Mouse (Mus musculus): Measurements from ENCODE around the gene Ston1. TPM values are rescaled to one million over a fixed set of nuclear protein-coding genes. Genes with fewer than 3 reads are reported as not detected.

The Ston1 gene
- polyA plus RNA-seq, 2 experiments = 11.3 to 34.8 TPM

DNA sequence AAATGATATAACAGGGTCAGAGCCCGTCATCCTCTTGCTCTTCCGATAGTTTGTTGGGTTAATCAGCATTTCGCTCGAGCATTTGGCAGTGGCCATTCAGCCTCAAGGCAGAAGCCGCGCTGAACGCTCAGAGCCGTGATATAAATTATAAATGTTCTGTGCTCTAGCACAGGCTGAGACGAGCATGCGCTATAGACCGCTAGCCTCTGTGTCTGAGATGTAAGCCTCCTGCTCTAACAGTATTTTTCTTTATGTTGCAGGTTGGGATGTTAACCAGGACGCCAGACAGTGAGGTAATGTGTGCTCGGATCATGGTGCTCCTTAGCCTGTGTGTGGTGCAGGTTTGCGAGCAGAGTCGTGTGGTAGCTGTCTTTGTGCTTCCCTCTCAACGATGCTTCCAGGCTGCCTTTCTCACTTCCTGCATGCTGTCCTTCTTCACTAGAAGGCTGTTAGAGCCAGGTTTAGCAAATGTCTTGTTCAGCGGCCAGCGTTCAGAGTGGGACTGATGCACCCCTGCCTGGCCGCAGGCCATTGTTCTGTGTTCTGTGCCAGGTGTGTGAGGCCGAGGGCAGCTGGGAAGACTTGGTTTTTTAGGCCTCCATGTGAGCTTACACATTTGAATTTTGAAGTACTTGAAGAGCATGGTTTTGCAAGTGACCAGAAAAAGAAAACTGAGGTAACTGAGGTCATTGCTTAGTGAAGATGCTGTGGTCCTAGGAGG, 18.8 kb upstream of the Ston1 start:
- 88% methylated on average over 20 of the region's 20 CpGs for WGBS
- Histone ChIP-seq H3K9me3 (ENCODE audit: control insufficient read depth, low read length) (no peaks in the 10 kb centered on the region), H3K4me3 (replicated peaks; ENCODE audit: low read length) (no peak overlapping the region), H3K4me1 (ENCODE audit: control insufficient read depth, insufficient read depth, low read length) (no peaks in the 10 kb centered on the region), H3K27ac (replicated peaks; ENCODE audit: low read depth, low read length) (no peak overlapping the region), H3K9ac (ENCODE audit: low read depth, low read length, severe bottlenecking) (no peak overlapping the region), H3K4me2 (replicated peaks; ENCODE audit: low read depth, low read length, severe bottlenecking) (no peak overlapping the region), H3K36me3 (ENCODE audit: control insufficient read depth, insufficient read depth, low read length) (peaks cover 51% of the 10 kb centered on the region), H3K27me3 (ENCODE audit: control insufficient read depth, insufficient read depth, low read length) (no peaks in the 10 kb centered on the region)
- DNase-seq (ENCODE audit: low spot score) = no peak
- no peak for ATAC-seq (ENCODE audit: low FRiP score, low read depth)
- no peak for TF ChIP-seq POLR2A (IDR thresholded peaks at IDR 0.05; ENCODE audit: borderline replicate concordance, extremely low read depth, insufficient read depth, insufficient read length)

DNA sequence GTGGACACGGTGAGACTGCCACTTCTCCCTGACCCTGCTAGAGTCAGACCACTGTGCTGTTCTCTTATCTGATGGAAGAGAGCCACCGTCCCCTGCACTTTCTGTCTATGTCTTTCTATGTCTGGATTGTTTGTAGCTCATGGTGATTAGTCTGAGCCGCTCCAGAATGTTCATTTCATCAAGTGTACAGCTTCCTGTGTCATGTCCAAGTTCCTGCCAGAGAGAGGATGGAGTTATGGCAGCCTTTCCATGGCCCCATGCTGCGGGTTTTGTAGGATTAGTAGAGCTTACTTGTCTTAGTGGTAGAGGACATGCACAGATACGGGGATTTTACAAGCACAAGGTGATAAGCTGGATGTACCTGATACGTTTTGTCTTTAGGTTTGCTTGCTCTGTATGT, 16.9 kb upstream of the Ston1 start:
- ATAC-seq (ENCODE audit: low FRiP score, low read depth) (no peak), DNase-seq (ENCODE audit: low spot score) (no peak)
- peaks cover 56% of the 10 kb centered on the region for H3K36me3 ChIP-seq (ENCODE audit: control insufficient read depth, insufficient read depth, low read length)
- no peaks in the 10 kb centered on the region for H3K9me3 ChIP-seq (ENCODE audit: control insufficient read depth, low read length)
- no peak for TF ChIP-seq POLR2A (IDR thresholded peaks at IDR 0.05; ENCODE audit: borderline replicate concordance, extremely low read depth, insufficient read depth, insufficient read length)
- H3K27me3 ChIP-seq (ENCODE audit: control insufficient read depth, insufficient read depth, low read length) = no peaks in the 10 kb centered on the region
- H3K4me3 ChIP-seq (replicated peaks; ENCODE audit: low read length) = no peak overlapping the region
- H3K4me1 ChIP-seq (ENCODE audit: control insufficient read depth, insufficient read depth, low read length) = no peaks in the 10 kb centered on the region
- WGBS = 80% methylated on average over 6 of the region's 6 CpGs
- no peak overlapping the region for H3K27ac ChIP-seq (replicated peaks; ENCODE audit: low read depth, low read length)
- H3K9ac ChIP-seq (ENCODE audit: low read depth, low read length, severe bottlenecking) = no peak overlapping the region
- H3K4me2 ChIP-seq (replicated peaks; ENCODE audit: low read depth, low read length, severe bottlenecking) = no peak overlapping the region

DNA sequence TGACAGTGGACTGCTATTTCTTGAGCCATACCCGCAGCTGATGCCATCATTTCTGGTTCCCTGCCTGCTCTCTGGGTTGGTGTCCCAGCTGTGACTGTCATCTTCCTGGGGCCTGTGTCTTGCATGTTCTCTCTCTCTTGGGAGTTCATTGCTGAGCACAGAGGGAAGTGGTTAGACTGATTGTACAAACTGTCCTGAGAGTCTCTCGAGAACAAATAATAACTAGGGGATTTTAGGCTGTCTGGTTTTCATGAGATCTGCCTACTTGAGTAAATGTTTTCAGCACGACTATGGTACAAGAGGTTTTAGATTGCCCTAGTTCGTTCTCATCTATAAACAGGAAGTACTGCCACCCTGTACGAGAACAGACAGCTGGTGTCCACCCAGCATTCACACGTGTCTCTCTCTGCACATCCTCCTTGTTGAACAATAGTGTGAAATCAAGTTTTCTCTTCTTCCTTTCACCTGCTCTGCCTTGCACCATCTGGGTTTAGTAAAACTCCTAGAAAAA, 15.9 kb upstream of the Ston1 start:
- WGBS = 65% methylated on average over 6 of the region's 6 CpGs
- H3K4me2 ChIP-seq (replicated peaks; ENCODE audit: low read depth, low read length, severe bottlenecking) = no peak overlapping the region
- no peak overlapping the region for H3K27ac ChIP-seq (replicated peaks; ENCODE audit: low read depth, low read length)
- ATAC-seq (ENCODE audit: low FRiP score, low read depth) (no peak), DNase-seq (ENCODE audit: low spot score) (no peak)
- H3K27me3 ChIP-seq (ENCODE audit: control insufficient read depth, insufficient read depth, low read length) = no peaks in the 10 kb centered on the region
- TF ChIP-seq POLR2A (IDR thresholded peaks at IDR 0.05; ENCODE audit: borderline replicate concordance, extremely low read depth, insufficient read depth, insufficient read length) = no peak
- H3K4me1 ChIP-seq (ENCODE audit: control insufficient read depth, insufficient read depth, low read length) = no peaks in the 10 kb centered on the region
- H3K9ac ChIP-seq (ENCODE audit: low read depth, low read length, severe bottlenecking) = no peak overlapping the region
- H3K4me3 ChIP-seq (replicated peaks; ENCODE audit: low read length) = no peak overlapping the region
- H3K9me3 ChIP-seq (ENCODE audit: control insufficient read depth, low read length) = no peaks in the 10 kb centered on the region
- peaks cover 64% of the 10 kb centered on the region for H3K36me3 ChIP-seq (ENCODE audit: control insufficient read depth, insufficient read depth, low read length)

DNA sequence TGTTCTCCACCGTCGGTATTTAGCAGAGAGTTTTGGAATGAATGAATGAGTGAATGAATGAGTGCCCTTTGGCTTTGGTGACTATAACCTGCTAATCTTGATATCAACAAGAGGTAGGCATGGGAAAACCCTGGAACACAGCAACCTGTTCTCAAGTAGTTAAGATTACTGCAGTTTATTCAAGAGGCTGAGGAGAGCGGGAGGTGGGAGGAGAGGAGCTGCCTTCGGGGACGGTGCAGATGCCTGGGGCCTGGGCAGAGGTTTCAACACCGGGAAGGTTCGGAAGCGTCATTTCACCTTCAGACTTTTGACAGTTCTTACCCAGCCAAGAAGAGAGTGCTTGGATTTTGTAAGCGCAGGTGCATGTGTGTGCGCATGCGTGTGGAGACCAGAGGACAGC, 14.5 kb upstream of the Ston1 start:
- H3K4me2 ChIP-seq (replicated peaks; ENCODE audit: low read depth, low read length, severe bottlenecking) = no peak overlapping the region

DNA sequence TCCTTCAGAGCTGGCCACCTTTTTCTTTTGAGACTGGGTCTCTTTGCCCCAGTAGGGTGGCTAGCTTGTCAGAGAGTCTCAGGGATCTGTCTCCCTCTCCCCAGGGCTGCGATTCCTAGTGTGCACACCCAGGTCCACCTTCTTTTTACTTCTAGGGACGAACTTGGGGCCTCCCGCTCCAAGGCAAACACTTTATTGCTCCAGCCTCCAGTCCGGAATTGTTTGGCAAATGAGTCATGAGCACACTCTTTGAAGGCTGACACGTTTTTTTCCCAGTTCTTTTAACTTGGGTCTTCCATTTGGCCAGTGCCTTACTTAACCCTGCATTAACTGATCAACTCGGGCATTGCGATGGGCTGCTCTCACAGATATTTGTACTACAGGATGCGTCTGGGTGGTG, 14.1 kb upstream of the Ston1 start:
- TF ChIP-seq POLR2A (IDR thresholded peaks at IDR 0.05; ENCODE audit: borderline replicate concordance, extremely low read depth, insufficient read depth, insufficient read length) = no peak
- Histone ChIP-seq H3K27me3 (ENCODE audit: control insufficient read depth, insufficient read depth, low read length) (no peaks in the 10 kb centered on the region), H3K36me3 (ENCODE audit: control insufficient read depth, insufficient read depth, low read length) (peaks cover 54% of the 10 kb centered on the region), H3K4me2 (replicated peaks; ENCODE audit: low read depth, low read length, severe bottlenecking) (no peak overlapping the region), H3K9me3 (ENCODE audit: control insufficient read depth, low read length) (no peaks in the 10 kb centered on the region), H3K4me3 (replicated peaks; ENCODE audit: low read length) (no peak overlapping the region), H3K9ac (ENCODE audit: low read depth, low read length, severe bottlenecking) (no peak overlapping the region), H3K4me1 (ENCODE audit: control insufficient read depth, insufficient read depth, low read length) (no peaks in the 10 kb centered on the region), H3K27ac (replicated peaks; ENCODE audit: low read depth, low read length) (no peak overlapping the region)
- no peak for DNase-seq (ENCODE audit: low spot score)
- ATAC-seq (ENCODE audit: low FRiP score, low read depth) = no peak
- WGBS = 71% methylated on average over 8 of the region's 8 CpGs

More for the DNA sequence above, 14.5 kb upstream of the Ston1 start:
- H3K9me3 ChIP-seq (ENCODE audit: control insufficient read depth, low read length) = no peaks in the 10 kb centered on the region
- 73% methylated on average over 11 of the region's 11 CpGs for WGBS
- ATAC-seq (ENCODE audit: low FRiP score, low read depth) = no peak
- no peaks in the 10 kb centered on the region for H3K27me3 ChIP-seq (ENCODE audit: control insufficient read depth, insufficient read depth, low read length)
- H3K4me3 ChIP-seq (replicated peaks; ENCODE audit: low read length) = no peak overlapping the region
- H3K36me3 ChIP-seq (ENCODE audit: control insufficient read depth, insufficient read depth, low read length) = peaks cover 58% of the 10 kb centered on the region
- H3K9ac ChIP-seq (ENCODE audit: low read depth, low read length, severe bottlenecking) = no peak overlapping the region
- no peak for TF ChIP-seq POLR2A (IDR thresholded peaks at IDR 0.05; ENCODE audit: borderline replicate concordance, extremely low read depth, insufficient read depth, insufficient read length)
- no peak for DNase-seq (ENCODE audit: low spot score)
- H3K4me1 ChIP-seq (ENCODE audit: control insufficient read depth, insufficient read depth, low read length) = no peaks in the 10 kb centered on the region
- H3K27ac ChIP-seq (replicated peaks; ENCODE audit: low read depth, low read length) = no peak overlapping the region

All from limb, embryonic 14.5 days (tissue).